Mouse (Mus musculus): Measurements from ENCODE around the gene Zfp90.
"Not testable (repeated sequence)": the region's sequence is repeated elsewhere in the genome, so short reads cannot be mapped to it uniquely, and the experiment has no call there.

Zfp90 gene

GRCm38 (mm10) chr8:106415182-106415971 is at the start of gene Zfp90:
Gene Zfp90 (plus strand): TSS chr8:106415327.
- peak; percentile 92 for DNase-seq

- no peak for DNase-seq
Measured at GRCm38 (mm10) chr8:106368501-106368900, 46.6 kb upstream of the Zfp90 start.

GRCm38 (mm10) chr8:106369069-106369468 is 46.1 kb upstream of the Zfp90 start:
- no peak for DNase-seq

- DNase-seq: no peak
Measured at GRCm38 (mm10) chr8:106375957-106376356, 39.2 kb upstream of the Zfp90 start.

- DNase-seq: peak; percentile 23
Measured at GRCm38 (mm10) chr8:106376862-106377261, 38.3 kb upstream of the Zfp90 start.

- no peak for DNase-seq
Measured at GRCm38 (mm10) chr8:106378501-106379048, 36.6 kb upstream of the Zfp90 start.

- no peak for DNase-seq
Measured at GRCm38 (mm10) chr8:106379357-106379756, 35.8 kb upstream of the Zfp90 start.

GRCm38 (mm10) chr8:106381026-106381425 is 34.1 kb upstream of the Zfp90 start:
- DNase-seq: no peak

- no peak for DNase-seq
Measured at GRCm38 (mm10) chr8:106387801-106388415, 27.2 kb upstream of the Zfp90 start.

- DNase-seq: no peak
Measured at GRCm38 (mm10) chr8:106394493-106394892, 20.6 kb upstream of the Zfp90 start.

GRCm38 (mm10) chr8:106399694-106400093 is 15.4 kb upstream of the Zfp90 start:
- no peak for DNase-seq

- DNase-seq: no peak
Measured at GRCm38 (mm10) chr8:106400181-106400580, 14.9 kb upstream of the Zfp90 start.

GRCm38 (mm10) chr8:106403246-106403933 is 11.7 kb upstream of the Zfp90 start:
- DNase-seq: peak; percentile 64

GRCm38 (mm10) chr8:106404825-106405224 is 10.3 kb upstream of the Zfp90 start:
- DNase-seq: no peak

GRCm38 (mm10) chr8:106405810-106406209 is 9.3 kb upstream of the Zfp90 start:
- DNase-seq: peak; percentile 22

- no peak for DNase-seq
Measured at GRCm38 (mm10) chr8:106410055-106410454, 5.1 kb upstream of the Zfp90 start.

- no peak for DNase-seq
Measured at GRCm38 (mm10) chr8:106410564-106410963, 4.6 kb upstream of the Zfp90 start.

GRCm38 (mm10) chr8:106411783-106412451 is 3.2 kb upstream of the Zfp90 start:
- peak; percentile 65 for DNase-seq

- no peak for DNase-seq
Measured at GRCm38 (mm10) chr8:106417692-106418091, 2.6 kb downstream of the Zfp90 start.

GRCm38 (mm10) chr8:106431088-106431487 is 16.0 kb downstream of the Zfp90 start:
- DNase-seq: no peak

GRCm38 (mm10) chr8:106431952-106432351 is 16.8 kb downstream of the Zfp90 start:
- not testable (repeated sequence) for DNase-seq

GRCm38 (mm10) chr8:106432954-106433570 is 17.9 kb downstream of the Zfp90 start:
- peak; percentile 80 for DNase-seq
